Mouse (Mus musculus) small intestine, adult 2 months (tissue): ENCODE measurements around the gene Tmem108. TPM values are rescaled to one million over a fixed set of nuclear protein-coding genes. Genes with fewer than 3 reads are reported as not detected.

Experiments
- H3K27ac ChIP-seq: fragments of 200-500 bp; 2 replicates; pipeline ENCODE4 v1.5.1; 2012; ENCODE audit warnings: low read depth, low read length, control low read depth, inconsistent platforms; ENCODE audit not compliant: insufficient read depth
- H3K27me3 ChIP-seq: fragments of 200-500 bp; 2 replicates; pipeline ENCODE4 v1.6.1; 2012; ENCODE audit warnings: mild to moderate bottlenecking, moderate library complexity, low read length, inconsistent platforms; ENCODE audit not compliant: control insufficient read depth, insufficient read depth
- H3K36me3 ChIP-seq: fragments of 200-500 bp; 2 replicates; pipeline ENCODE4 v1.6.1; 2012; ENCODE audit warnings: mild to moderate bottlenecking, low read length, control low read depth, inconsistent platforms; ENCODE audit not compliant: control insufficient read depth, insufficient read depth
- H3K4me1 ChIP-seq: fragments of 200-500 bp; 2 replicates; pipeline ENCODE4 v1.6.1; 2012; ENCODE audit warnings: low read length, inconsistent platforms, mixed read lengths; ENCODE audit not compliant: control insufficient read depth, insufficient read depth, insufficient read length
- H3K4me3 ChIP-seq: fragments of 200-500 bp; 2 replicates; pipeline ENCODE4 v1.5.1; 2012; ENCODE audit warnings: low read depth, mild to moderate bottlenecking, control low read depth, inconsistent platforms, low read length, moderate library complexity
- CTCF ChIP-seq: fragments of 200-500 bp; IDR thresholded peaks from 2 replicates; pipeline ENCODE4 v1.5.1; 2012; ENCODE audit warnings: low read depth, mild to moderate bottlenecking, control low read depth, inconsistent platforms, low read length, moderate library complexity, mixed read lengths; ENCODE audit not compliant: insufficient replicate concordance, insufficient read length; ENCODE audit errors: extremely low read depth
- POLR2A ChIP-seq: fragments of 200-500 bp; IDR thresholded peaks from 2 replicates; pipeline ENCODE4 v1.6.1; 2012; ENCODE audit warnings: low read depth, mild to moderate bottlenecking, control low read depth, inconsistent platforms, low read length, moderate library complexity
- WGBS: fragments of 180-500 bp; shearing (Covaris S2); methylation state at CpG from one replicate; pipeline ENCODE4 v1.1.7; 2018; 5-methylcytosine and 5-hydroxymethylcytosine counted together
- polyA plus RNA-seq: library from polyadenylated mRNA; depleted of rRNA; stranded (reverse); fragments of >200 nt; gene quantifications from 2 replicates; pipeline ENCODE4 v1.2.3, GENCODE M21; 2012

Tmem108 gene
- polyA plus RNA-seq, 1 experiment: 0.85 TPM

DNA sequence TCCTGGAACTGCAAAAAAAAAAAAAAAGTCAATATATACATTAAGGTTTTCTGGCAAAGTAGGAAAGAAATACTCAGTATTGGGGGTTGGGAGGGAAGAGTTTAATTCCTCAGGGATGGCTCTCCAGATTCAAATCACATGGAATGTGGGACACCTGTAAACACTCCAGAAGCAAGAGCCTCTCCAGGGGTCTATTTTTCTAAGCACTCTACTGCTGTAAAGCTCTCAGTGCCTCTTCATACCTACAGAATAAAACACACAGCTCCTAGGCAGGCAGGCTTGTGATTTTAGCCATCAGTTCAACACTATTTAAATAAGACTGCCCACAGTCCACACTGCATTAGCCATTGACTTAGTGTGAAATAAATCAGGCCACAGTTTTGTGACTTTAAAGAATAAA, 53.8 kb downstream of the Tmem108 start:
- Histone ChIP-seq H3K27ac (no peak overlapping the region), H3K36me3 (no peaks in the 10 kb centered on the region), H3K4me3 (no peak overlapping the region), H3K4me1 (no peaks in the 10 kb centered on the region), H3K27me3 (no peaks in the 10 kb centered on the region)
- TF ChIP-seq POLR2A: no peak
- no peak for TF ChIP-seq CTCF

DNA sequence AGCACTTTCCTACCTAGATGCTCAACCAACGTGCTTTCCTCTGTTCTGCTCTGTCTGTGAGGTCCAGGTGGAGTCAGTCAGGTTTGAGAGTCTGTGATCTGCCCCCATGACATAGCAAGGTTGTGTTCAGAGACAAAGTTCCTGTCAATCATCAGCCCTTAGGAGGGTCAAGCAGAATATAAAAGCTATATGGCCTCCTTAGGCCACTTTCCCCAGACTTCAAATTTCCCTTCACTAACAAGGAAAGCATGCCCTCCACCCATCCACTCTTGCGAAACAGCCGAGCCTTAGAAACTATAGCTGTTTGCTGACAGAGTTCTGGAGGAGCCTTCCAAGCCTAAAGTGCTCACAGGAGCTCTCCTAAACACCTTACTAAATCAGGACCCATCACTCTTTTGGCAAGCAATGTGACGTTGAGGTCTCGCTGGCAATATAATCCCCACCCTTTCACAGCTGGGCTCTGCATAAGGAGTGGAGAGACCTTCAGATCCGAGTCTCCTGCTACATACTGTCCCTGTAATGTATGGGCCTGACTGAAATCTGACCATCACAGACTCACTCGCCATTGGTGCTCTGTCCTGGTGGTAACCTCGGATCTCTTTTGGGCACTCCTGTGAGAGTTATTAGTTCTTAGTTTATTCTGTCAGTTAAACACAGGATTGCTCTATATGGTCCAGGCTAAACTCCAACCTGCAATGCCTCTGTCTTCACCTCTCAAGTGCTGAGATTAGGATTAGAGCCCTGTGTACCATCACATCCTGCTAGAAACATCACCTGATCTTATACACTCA, 54.4 kb downstream of the Tmem108 start:
- 70% methylated on average over 8 of the region's 8 CpGs for WGBS
- Histone ChIP-seq H3K4me1 (no peaks in the 10 kb centered on the region), H3K27me3 (no peaks in the 10 kb centered on the region), H3K27ac (no peak overlapping the region), H3K36me3 (no peaks in the 10 kb centered on the region), H3K4me3 (no peak overlapping the region)
- TF ChIP-seq POLR2A (no peak), CTCF (no peak)

DNA sequence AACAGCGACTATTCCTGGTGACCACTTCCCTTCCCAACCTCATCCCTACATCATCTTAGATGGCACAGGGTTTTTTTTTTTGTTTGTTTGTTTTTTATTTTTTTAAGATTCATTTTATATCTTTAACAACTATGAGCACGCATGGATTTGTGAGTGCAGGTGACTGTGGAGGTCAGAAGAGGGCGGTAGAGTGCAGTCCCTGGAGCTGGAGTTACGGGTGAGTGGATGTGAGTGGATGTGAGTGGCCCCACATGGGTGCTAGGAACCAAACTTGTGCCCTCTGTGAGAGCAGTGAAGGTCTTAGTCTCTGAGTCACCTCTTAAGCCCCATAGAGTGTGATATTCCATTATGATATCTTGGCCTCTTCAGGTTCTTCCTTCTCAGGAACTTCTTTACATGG, 55.9 kb downstream of the Tmem108 start:
- H3K27me3 ChIP-seq: no peaks in the 10 kb centered on the region
- TF ChIP-seq POLR2A: no peak
- TF ChIP-seq CTCF: no peak
- no peak overlapping the region for H3K4me3 ChIP-seq
- H3K27ac ChIP-seq: no peak overlapping the region
- no peaks in the 10 kb centered on the region for H3K4me1 ChIP-seq
- 91% methylated on average over 4 of the region's 4 CpGs for WGBS
- no peaks in the 10 kb centered on the region for H3K36me3 ChIP-seq

DNA sequence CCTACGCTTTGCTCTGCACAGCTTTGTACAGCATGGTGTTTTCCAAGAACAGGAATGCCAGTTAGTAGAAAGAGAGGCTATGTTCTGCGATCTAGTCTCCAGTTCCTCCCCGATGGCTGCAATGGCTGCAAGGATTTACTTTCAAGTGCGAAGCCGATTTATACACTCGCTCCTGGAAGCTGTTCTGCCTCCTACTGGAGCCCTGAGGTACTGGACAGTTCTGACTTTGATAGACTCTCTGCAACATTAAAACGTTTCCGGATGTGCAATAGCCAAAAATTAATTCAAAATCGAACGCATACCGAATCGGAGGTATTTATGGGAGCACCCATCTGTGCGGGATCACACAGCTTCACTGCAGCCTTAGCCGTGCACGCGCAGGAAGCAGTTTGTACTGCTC, 58.6 kb downstream of the Tmem108 start:
- TF ChIP-seq POLR2A: no peak
- no peak for TF ChIP-seq CTCF
- Histone ChIP-seq H3K4me3 (no peak overlapping the region), H3K27me3 (no peaks in the 10 kb centered on the region), H3K4me1 (no peaks in the 10 kb centered on the region), H3K27ac (no peak overlapping the region), H3K36me3 (no peaks in the 10 kb centered on the region)
- WGBS: 89% methylated on average over 16 of the region's 16 CpGs

DNA sequence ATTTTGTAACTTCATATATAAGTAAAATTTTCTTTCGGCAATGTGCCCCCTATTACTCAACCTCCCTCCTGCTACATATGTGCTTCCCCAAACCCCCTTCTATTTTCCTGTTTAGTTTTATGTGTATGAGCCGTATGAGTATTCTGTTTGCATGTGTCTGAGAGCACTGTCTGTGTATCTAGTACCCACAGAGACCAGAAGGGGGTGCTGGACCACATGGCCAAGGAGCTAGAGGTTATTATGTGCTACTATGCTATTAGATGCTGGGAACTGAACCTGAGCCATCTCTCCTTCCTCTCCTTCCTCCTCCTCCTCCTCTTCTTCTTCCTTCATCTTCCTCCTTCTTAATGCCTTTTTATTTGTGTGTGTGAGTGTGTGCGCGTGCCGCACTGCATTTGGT, 59.2 kb downstream of the Tmem108 start:
- Histone ChIP-seq H3K4me1 (no peaks in the 10 kb centered on the region), H3K27me3 (no peaks in the 10 kb centered on the region), H3K4me3 (no peak overlapping the region), H3K27ac (no peak overlapping the region), H3K36me3 (no peaks in the 10 kb centered on the region)
- no peak for TF ChIP-seq POLR2A
- TF ChIP-seq CTCF: no peak
- whole genome bisulfite sequencing: 82% methylated on average over 5 of the region's 5 CpGs

DNA sequence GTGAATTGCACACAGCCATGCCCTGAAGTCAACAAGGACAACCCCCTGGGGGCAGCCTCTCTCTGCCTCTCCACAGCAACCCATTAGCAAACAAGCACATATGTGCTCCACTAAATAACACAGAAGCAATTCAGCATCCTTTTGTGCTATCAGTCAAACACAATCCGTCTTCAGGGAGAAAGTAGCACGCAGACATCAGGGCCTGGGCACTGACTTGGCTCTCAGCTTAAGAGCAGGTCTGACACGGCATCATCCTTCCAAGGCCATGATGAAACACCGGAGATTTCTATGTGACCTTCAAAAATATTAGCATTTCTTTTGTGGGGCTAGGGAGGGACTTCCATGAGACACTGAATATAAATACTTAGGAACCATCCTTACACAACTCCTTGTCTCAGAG, 60.2 kb downstream of the Tmem108 start:
- Histone ChIP-seq H3K4me3 (no peak overlapping the region), H3K36me3 (no peaks in the 10 kb centered on the region), H3K4me1 (no peaks in the 10 kb centered on the region), H3K27me3 (no peaks in the 10 kb centered on the region), H3K27ac (no peak overlapping the region)
- TF ChIP-seq CTCF (no peak), POLR2A (no peak)
- 83% methylated on average over 4 of the region's 4 CpGs for WGBS

DNA sequence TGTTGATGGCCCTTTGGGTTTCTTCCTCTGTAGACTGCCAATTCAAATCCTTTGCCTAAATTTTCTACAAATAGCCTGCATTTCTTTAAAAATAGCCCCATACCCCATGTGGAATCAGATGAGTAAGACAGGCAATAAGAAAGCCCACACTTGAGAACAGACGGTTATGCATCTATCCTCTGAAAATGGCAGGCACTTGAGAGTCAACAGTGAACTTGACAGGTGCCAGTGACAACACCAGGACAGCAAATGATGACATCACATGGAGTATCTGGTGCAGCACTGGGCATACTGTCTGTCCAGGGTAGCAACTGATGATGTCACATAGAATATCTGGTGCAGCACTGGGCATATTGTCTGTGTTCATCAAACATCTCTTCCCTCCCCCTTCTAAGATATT, 61.4 kb downstream of the Tmem108 start:
- TF ChIP-seq CTCF (no peak), POLR2A (no peak)
- WGBS: 82% methylated on average over 1 of the region's 1 CpGs

DNA sequence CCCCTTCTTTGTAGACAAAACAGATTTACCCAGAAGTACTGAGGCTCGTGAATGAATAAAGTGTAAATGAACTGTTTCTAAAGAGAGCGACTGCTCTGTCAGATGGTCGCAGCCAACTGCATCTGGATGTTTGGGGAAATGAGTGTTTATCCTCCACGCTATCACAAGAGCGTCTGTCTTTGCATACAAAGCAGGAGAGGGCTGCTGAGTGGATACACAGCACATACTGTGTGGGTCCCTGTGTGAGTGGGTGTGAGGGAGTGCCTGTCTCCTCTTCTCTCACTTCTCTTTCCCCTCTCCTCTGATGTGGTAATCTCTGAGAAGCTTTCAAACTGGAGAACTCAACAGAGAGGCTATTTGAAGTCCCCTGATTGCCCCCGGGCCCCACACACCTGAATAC, 64.7 kb downstream of the Tmem108 start:
- Histone ChIP-seq H3K4me1 (no peaks in the 10 kb centered on the region), H3K27me3 (no peaks in the 10 kb centered on the region), H3K36me3 (no peaks in the 10 kb centered on the region), H3K27ac (no peak overlapping the region), H3K4me3 (no peak overlapping the region)
- TF ChIP-seq CTCF (no peak), POLR2A (no peak)
- WGBS: 58% methylated on average over 6 of the region's 6 CpGs

More for the DNA sequence above, 61.4 kb downstream of the Tmem108 start:
- Histone ChIP-seq H3K4me3 (no peak overlapping the region), H3K4me1 (no peaks in the 10 kb centered on the region), H3K27ac (no peak overlapping the region), H3K27me3 (no peaks in the 10 kb centered on the region), H3K36me3 (no peaks in the 10 kb centered on the region)
